Mouse (Mus musculus): Measurements from ENCODE around the gene Gypa. TPM values are rescaled to one million over a fixed set of nuclear protein-coding genes. Genes with fewer than 3 reads are reported as not detected.

The Gypa gene
- total RNA-seq (2021), result under 1 TPM; 0.15 to 0.44 TPM
- long read RNA-seq, experiment 1, result 0 reads
- long read RNA-seq, experiment 2, result 0 reads

GRCm38 (mm10) chr8:80493523-80494345 lies at the start of gene Gypa:
Gene Gypa, plus strand, starts transcription at chr8:80493781.
- no peak for DNase-seq

GRCm38 (mm10) chr8:80444534-80445072 lies 49.0 kb upstream of the Gypa start:
- DNase-seq, result no peak

GRCm38 (mm10) chr8:80447217-80447616 lies 46.4 kb upstream of the Gypa start:
- DNase-seq, result no peak

GRCm38 (mm10) chr8:80451938-80452690 lies 41.5 kb upstream of the Gypa start:
- DNase-seq, result no peak

GRCm38 (mm10) chr8:80463450-80463917 lies 30.1 kb upstream of the Gypa start:
- no peak for DNase-seq

- no peak for DNase-seq
Measured at GRCm38 (mm10) chr8:80474971-80475370, 18.6 kb upstream of the Gypa start.

GRCm38 (mm10) chr8:80478156-80478555 lies 15.4 kb upstream of the Gypa start:
- no peak for DNase-seq

- no peak for DNase-seq
Measured at GRCm38 (mm10) chr8:80479129-80479528, 14.5 kb upstream of the Gypa start.

- DNase-seq, result no peak
Measured at GRCm38 (mm10) chr8:80482173-80482572, 11.4 kb upstream of the Gypa start.

- DNase-seq, result peak; percentile 3 to 43
Measured at GRCm38 (mm10) chr8:80482822-80483774, 10.5 kb upstream of the Gypa start.

GRCm38 (mm10) chr8:80491562-80491961 lies 2.0 kb upstream of the Gypa start:
- DNase-seq, result no peak

GRCm38 (mm10) chr8:80492987-80493441 lies 567 bp upstream of the Gypa start:
- DNase-seq, result peak; percentile 19 to 61

GRCm38 (mm10) chr8:80494346-80494660 lies 722 bp downstream of the Gypa start:
- DNase-seq, result no peak

- DNase-seq, result no peak
Measured at GRCm38 (mm10) chr8:80494819-80495218, 1.2 kb downstream of the Gypa start.

GRCm38 (mm10) chr8:80495527-80495926 lies 1.9 kb downstream of the Gypa start:
- DNase-seq, result no peak

- no peak for DNase-seq
Measured at GRCm38 (mm10) chr8:80497323-80497722, 3.7 kb downstream of the Gypa start.

GRCm38 (mm10) chr8:80500244-80500643 lies 6.7 kb downstream of the Gypa start:
- DNase-seq, result no peak

GRCm38 (mm10) chr8:80500773-80501172 lies 7.2 kb downstream of the Gypa start:
- DNase-seq, result no peak

GRCm38 (mm10) chr8:80501283-80501682 lies 7.7 kb downstream of the Gypa start:
- no peak for DNase-seq

GRCm38 (mm10) chr8:80526382-80527355 lies 33.1 kb downstream of the Gypa start:
- no peak for DNase-seq

- DNase-seq, result no peak
Measured at GRCm38 (mm10) chr8:80541836-80542235, 48.3 kb downstream of the Gypa start.
